Mouse (Mus musculus) lung, adult 2 months (tissue): Measurements from ENCODE around the gene 4930572O03Rik.
"Not testable (repeated sequence)": the region's sequence is repeated elsewhere in the genome, so short reads cannot be mapped to it uniquely, and the experiment has no call there.

Experiments
- CTCF ChIP-seq: fragments of 200-500 bp; IDR thresholded peaks from 2 replicates; pipeline ENCODE4 v1.5.1; 2011; ENCODE audit warnings: mild to moderate bottlenecking, low read length, control low read depth; ENCODE audit not compliant: insufficient read depth
- POLR2A ChIP-seq: fragments of 200-500 bp; IDR thresholded peaks from 2 replicates; pipeline ENCODE4 v1.6.1; 2011; ENCODE audit warnings: low read depth, mild to moderate bottlenecking, control low read depth, low read length, borderline replicate concordance; ENCODE audit errors: extremely low read depth

DNA sequence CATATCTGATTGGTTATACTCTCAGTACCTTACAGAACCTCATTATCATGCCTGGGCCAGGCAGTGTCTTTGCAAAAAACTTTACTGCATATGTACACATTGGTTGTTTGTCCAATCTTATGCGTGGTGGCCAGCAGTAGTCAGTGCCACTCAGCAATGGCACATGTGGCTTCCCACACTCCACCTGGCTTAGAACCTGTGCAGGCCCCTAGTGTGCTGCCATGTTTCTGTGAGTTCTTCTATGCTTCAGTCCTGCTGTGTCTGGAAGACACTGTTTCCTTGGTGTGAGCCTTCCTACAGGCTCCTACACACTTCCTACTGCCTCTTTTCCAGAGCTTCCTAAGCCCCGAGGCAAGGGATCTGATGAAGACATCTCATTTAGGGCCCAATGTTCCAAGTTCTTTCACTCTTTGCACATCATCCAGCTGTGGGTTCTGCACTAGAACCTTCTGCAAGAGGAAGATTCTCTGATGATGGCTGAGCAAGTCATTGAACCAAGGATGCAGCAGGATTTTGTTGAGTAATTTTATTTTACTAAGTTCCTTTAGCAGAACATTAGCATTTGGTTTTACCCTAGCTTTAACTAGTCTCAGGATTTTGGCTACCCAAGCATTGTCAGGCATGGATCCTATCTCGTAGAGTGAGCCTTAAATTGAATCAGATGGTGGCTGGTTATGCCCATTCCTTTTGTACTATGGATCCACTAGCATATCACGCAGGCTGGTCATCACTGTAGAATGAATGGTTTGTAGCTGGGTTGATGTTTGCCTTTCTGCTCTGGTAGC, 32.2 kb upstream of the 4930572O03Rik start:
- not testable (repeated sequence) for TF ChIP-seq CTCF, POLR2A
